Mouse (Mus musculus) G1E (cell line): ENCODE results near the gene Mcrip1.

Experiments
- CTCF ChIP-seq: IDR thresholded peaks from 2 replicates; pipeline ENCODE4 v1.5.1; 2012; ENCODE audit warnings: low read depth, low read length, inconsistent platforms, mixed read lengths
- GATA1 ChIP-seq: IDR thresholded peaks from 2 replicates; pipeline ENCODE4 v1.6.1; 2012; ENCODE audit warnings: borderline replicate concordance, low read length, inconsistent platforms, mixed read lengths
- TAL1 ChIP-seq: conservative IDR thresholded peaks from 2 replicates; pipeline ENCODE4 v1.6.1; 2012; ENCODE audit warnings: low read depth, low read length, inconsistent platforms, mixed read lengths

- TF ChIP-seq CTCF (no peak), TAL1 (no peak), GATA1 (no peak)
Measured at GRCm38 (mm10) chr11:120574278-120574600, 24.7 kb upstream of the Mcrip1 start.
